Mouse (Mus musculus): ENCODE measurements at regions not wholly inside any gene's neighbourhood (a gene's known extent, or its start where the extent isn't known, plus 50 kb on each side); places are given as distances from the start of the nearest gene placed in this dataset.
"Not testable (repeated sequence)": the region's sequence is repeated elsewhere in the genome, so short reads cannot be mapped to it uniquely, and the experiment has no call there.

- no peak for DNase-seq
Observed at GRCm38 (mm10) chr1:189156906-189157305, 149.3 kb upstream of the Kctd3 start.

- no peak for DNase-seq
Observed at GRCm38 (mm10) chr1:189154376-189154775, 146.7 kb upstream of the Kctd3 start.

- no peak for DNase-seq
Observed at GRCm38 (mm10) chr1:189153150-189153549, 145.5 kb upstream of the Kctd3 start.

GRCm38 (mm10) chr1:189142982-189143451 lies 135.4 kb upstream of the Kctd3 start:
- DNase-seq, result no peak

GRCm38 (mm10) chr1:189142551-189142950 lies 134.9 kb upstream of the Kctd3 start:
- no peak for DNase-seq

- DNase-seq, result no peak
Observed at GRCm38 (mm10) chr1:189141694-189142093, 134.1 kb upstream of the Kctd3 start.

GRCm38 (mm10) chr1:189136731-189137385 lies 129.2 kb upstream of the Kctd3 start:
- peak; percentile 55 for DNase-seq

GRCm38 (mm10) chr1:189135826-189136225 lies 128.2 kb upstream of the Kctd3 start:
- no peak for DNase-seq

GRCm38 (mm10) chr1:189128706-189129105 lies 121.1 kb upstream of the Kctd3 start:
- DNase-seq, result no peak

- DNase-seq, result not testable (repeated sequence)
Observed at GRCm38 (mm10) chr1:189128246-189128645, 120.6 kb upstream of the Kctd3 start.

GRCm38 (mm10) chr1:189127367-189127766 lies 119.7 kb upstream of the Kctd3 start:
- no peak for DNase-seq

- no peak for DNase-seq
Observed at GRCm38 (mm10) chr1:189119941-189120735, 112.5 kb upstream of the Kctd3 start.

- DNase-seq, result not testable (repeated sequence)
Observed at GRCm38 (mm10) chr1:189119005-189119404, 111.4 kb upstream of the Kctd3 start.

- DNase-seq, result no peak
Observed at GRCm38 (mm10) chr1:189118582-189118981, 110.9 kb upstream of the Kctd3 start.

GRCm38 (mm10) chr1:189115914-189116313 lies 108.3 kb upstream of the Kctd3 start:
- DNase-seq, result no peak

- no peak for DNase-seq
Observed at GRCm38 (mm10) chr1:189115279-189115678, 107.6 kb upstream of the Kctd3 start.

- DNase-seq, result no peak
Observed at GRCm38 (mm10) chr1:189108260-189109035, 100.8 kb upstream of the Kctd3 start.

- no peak for DNase-seq
Observed at GRCm38 (mm10) chr1:189107841-189108240, 100.2 kb upstream of the Kctd3 start.

GRCm38 (mm10) chr1:189107156-189107555 lies 99.5 kb upstream of the Kctd3 start:
- no peak for DNase-seq

- DNase-seq, result no peak
Observed at GRCm38 (mm10) chr1:189105276-189105675, 97.6 kb upstream of the Kctd3 start.

GRCm38 (mm10) chr1:189102781-189103180 lies 95.1 kb upstream of the Kctd3 start:
- no peak for DNase-seq

GRCm38 (mm10) chr1:189099121-189099520 lies 91.5 kb upstream of the Kctd3 start:
- no peak for DNase-seq

- DNase-seq, result no peak
Observed at GRCm38 (mm10) chr1:189092819-189093218, 85.2 kb upstream of the Kctd3 start.
